Mouse (Mus musculus) bone marrow macrophage, adult 2 months (primary cell): ENCODE results near the gene Mlana.

Experiments
- CTCF ChIP-seq: IDR thresholded peaks from 2 replicates; pipeline ENCODE4 v1.5.1; 2012; ENCODE audit warnings: low read depth, mild to moderate bottlenecking, low read length, moderate library complexity
- POLR2A ChIP-seq: IDR thresholded peaks from 2 replicates; pipeline ENCODE4 v1.6.1; 2012; ENCODE audit warnings: mild to moderate bottlenecking, low read depth, low read length, borderline replicate concordance

- TF ChIP-seq POLR2A (no peak), CTCF (no peak)
Measured at GRCm38 (mm10) chr19:29708461-29708860, 10.8 kb downstream of the Mlana start.
